Mouse (Mus musculus): ENCODE data around the gene Trim41. TPM values are rescaled to one million over a fixed set of nuclear protein-coding genes. Genes with fewer than 3 reads are reported as not detected.
"Not testable (repeated sequence)": the region's sequence is repeated elsewhere in the genome, so short reads cannot be mapped to it uniquely, and the experiment has no call there.

Gene Trim41
- polyA plus RNA-seq, 1 experiment from 2014 or later: 7.2 TPM

DNA sequence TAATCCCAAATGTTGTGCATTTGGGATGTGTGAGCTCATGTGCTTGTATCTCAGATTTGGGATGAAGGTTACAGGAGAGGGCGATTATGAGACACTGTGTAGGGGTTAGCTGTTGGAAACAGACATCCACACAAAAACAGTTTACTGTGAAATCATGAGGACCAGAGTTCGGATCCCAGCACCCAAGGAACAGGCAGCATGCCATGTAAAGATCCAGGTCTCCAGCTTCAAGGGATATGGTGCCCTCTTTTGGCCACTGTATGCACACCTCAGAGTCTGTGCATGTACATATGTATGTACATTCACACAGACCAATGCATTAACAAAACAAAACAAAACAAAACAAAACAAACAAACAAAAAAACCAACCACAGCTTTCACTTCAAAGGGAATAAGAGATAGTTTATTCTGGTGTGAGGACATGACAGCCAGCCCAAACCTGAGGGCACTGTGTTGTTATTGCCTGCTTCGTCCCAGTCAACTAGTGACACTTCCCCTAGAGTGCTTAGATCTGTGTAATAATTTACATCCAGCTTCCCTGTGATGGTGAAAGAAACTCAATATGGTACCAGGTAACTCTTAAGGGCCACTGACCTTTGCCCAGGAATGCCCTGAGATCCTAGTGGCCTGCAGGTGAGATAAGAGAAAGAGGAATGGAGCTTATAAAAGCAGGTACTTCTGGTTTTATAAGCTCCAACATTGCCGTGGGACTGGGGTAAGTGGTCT lies 34.3 kb upstream of the Trim41 start:
- Histone ChIP-seq H3K9ac (replicated peaks; ENCODE audit: low read length) (no peak overlapping the region), H3K4me1 (ENCODE audit: insufficient read depth, low read length) (peaks cover 20% of the 10 kb centered on the region), H3K4me3 (ENCODE audit: low read length) (no peak overlapping the region), H3K27me3 (ENCODE audit: insufficient read depth, low read length) (peaks cover 6% of the 10 kb centered on the region; the same call in 1 of the 2 replicates), H3K4me2 (replicated peaks; ENCODE audit: low read depth, low read length) (no peak overlapping the region), H3K27ac (ENCODE audit: low read length) (no peak overlapping the region), H3K9me3 (ENCODE audit: low read length) (peaks cover 5% of the 10 kb centered on the region; the same call in 1 of the 2 replicates), H3K36me3 (ENCODE audit: insufficient read depth, low read length) (no peaks in the 10 kb centered on the region)
- WGBS: 82% methylated on average over 4 of the region's 4 CpGs
- ATAC-seq (ENCODE audit: low FRiP score, low TSS enrichment): no peak

DNA sequence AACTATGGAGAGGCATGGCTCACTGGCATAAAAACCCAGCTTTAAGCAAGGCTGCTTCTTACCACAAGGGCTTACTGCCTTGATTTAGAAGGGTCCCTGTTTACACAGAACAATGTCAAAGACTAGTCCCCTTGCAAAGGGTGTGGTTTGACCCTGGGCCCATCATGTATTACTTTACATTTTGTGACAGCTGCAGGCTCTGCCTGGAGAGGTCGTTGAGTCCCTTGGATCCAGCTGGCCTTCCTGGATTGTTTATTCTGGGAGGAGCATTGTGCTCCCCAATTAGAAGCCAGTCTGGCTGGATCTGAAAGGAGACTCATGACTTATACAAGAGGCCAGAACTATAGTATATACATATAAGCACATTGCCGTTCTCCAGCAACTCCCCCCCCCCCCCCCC lies 33.1 kb upstream of the Trim41 start:
- no peak for ATAC-seq (ENCODE audit: low FRiP score, low TSS enrichment)
- WGBS: 46% methylated on average over 2 of the region's 2 CpGs
- Histone ChIP-seq H3K4me1 (ENCODE audit: insufficient read depth, low read length) (peaks cover 20% of the 10 kb centered on the region), H3K27me3 (ENCODE audit: insufficient read depth, low read length) (peaks cover 6% of the 10 kb centered on the region; the same call in 1 of the 2 replicates), H3K36me3 (ENCODE audit: insufficient read depth, low read length) (no peaks in the 10 kb centered on the region), H3K9me3 (ENCODE audit: low read length) (peaks cover 5% of the 10 kb centered on the region; the same call in 1 of the 2 replicates), H3K27ac (ENCODE audit: low read length) (no peak overlapping the region), H3K4me3 (ENCODE audit: low read length) (no peak overlapping the region), H3K4me2 (replicated peaks; ENCODE audit: low read depth, low read length) (no peak overlapping the region), H3K9ac (replicated peaks; ENCODE audit: low read length) (no peak overlapping the region)

- Histone ChIP-seq H3K27me3 (ENCODE audit: insufficient read depth, low read length) (peaks cover 6% of the 10 kb centered on the region; the same call in 1 of the 2 replicates), H3K4me3 (ENCODE audit: low read length) (no peak overlapping the region), H3K4me2 (replicated peaks; ENCODE audit: low read depth, low read length) (no peak overlapping the region), H3K9me3 (ENCODE audit: low read length) (peaks cover 5% of the 10 kb centered on the region; the same call in 1 of the 2 replicates), H3K27ac (ENCODE audit: low read length) (no peak overlapping the region), H3K9ac (replicated peaks; ENCODE audit: low read length) (no peak overlapping the region), H3K4me1 (ENCODE audit: insufficient read depth, low read length) (no peaks in the 10 kb centered on the region), H3K36me3 (ENCODE audit: insufficient read depth, low read length) (no peaks in the 10 kb centered on the region)
- WGBS: 65% methylated on average over 5 of the region's 5 CpGs
- ATAC-seq (ENCODE audit: low FRiP score, low TSS enrichment): no peak
Observed at GRCm38 (mm10) chr11:48846881-48847280, 29.7 kb upstream of the Trim41 start.

- not testable (repeated sequence) for H3K4me2 ChIP-seq (replicated peaks; ENCODE audit: low read depth, low read length); H3K27me3 ChIP-seq (ENCODE audit: insufficient read depth, low read length); H3K27ac ChIP-seq (ENCODE audit: low read length); H3K4me1 ChIP-seq (ENCODE audit: insufficient read depth, low read length); H3K9me3 ChIP-seq (ENCODE audit: low read length); H3K36me3 ChIP-seq (ENCODE audit: insufficient read depth, low read length); ATAC-seq (ENCODE audit: low FRiP score, low TSS enrichment); H3K4me3 ChIP-seq (ENCODE audit: low read length); H3K9ac ChIP-seq (replicated peaks; ENCODE audit: low read length)
- WGBS: 78% methylated on average over 2 of the region's 2 CpGs
Observed at GRCm38 (mm10) chr11:48846362-48846761, 29.2 kb upstream of the Trim41 start.

DNA sequence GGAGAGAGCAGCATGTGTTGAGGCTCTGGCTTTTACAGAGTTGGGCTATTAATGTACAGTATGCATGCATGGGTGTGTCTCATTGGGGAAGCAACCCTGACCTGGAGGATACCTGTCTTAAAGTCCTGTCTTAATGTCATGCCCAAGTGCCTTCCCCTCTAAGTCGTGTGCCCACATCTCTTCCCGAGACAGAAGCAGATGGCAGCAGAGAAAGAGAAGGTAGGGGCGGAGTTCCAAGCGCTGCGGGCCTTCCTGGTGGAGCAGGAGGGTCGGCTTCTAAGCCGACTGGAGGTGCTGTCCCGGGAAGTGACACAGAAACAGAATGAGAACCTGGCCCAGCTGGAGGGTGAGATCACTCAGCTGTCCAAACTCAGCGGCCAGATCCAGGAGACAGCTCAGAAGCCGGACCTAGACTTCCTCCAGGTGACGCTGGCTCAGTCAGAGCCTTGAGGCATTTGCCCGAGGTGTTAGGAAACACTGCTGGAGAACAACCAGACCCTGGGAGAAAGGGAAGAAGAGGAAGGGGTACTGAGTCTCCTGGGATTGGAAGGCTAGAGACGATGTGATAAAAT lies 28.2 kb upstream of the Trim41 start:
- 0 out of 2 replicates have a peak, but pooled peaks have one; percentile 11 for ATAC-seq (ENCODE audit: low FRiP score, low TSS enrichment)
- 28% methylated on average over 13 of the region's 13 CpGs for WGBS
- no peak overlapping the region for H3K27ac ChIP-seq (ENCODE audit: low read length)

DNA sequence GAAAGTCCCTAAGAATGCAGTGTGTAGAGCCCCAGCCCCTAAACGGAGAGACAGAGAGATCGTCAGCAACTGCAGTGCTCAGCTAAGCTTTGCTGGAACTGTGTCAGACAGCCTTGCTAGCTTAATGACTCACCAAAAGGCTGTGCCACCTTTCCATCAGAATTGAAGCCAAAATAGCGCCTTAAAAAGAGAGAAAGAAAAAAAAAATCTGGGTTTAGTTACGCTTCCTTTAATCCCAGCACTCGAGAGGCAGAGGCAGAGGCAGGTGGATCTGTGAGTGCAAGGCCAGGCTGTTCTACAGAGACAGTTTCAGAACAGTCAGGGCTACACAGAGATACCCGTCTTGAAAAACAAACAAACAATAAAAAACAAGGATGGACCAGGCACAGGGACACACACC lies 27.2 kb upstream of the Trim41 start:
- Histone ChIP-seq H3K4me3 (ENCODE audit: low read length) (no peak overlapping the region), H3K9ac (replicated peaks; ENCODE audit: low read length) (no peak overlapping the region), H3K4me2 (replicated peaks; ENCODE audit: low read depth, low read length) (no peak overlapping the region), H3K27me3 (ENCODE audit: insufficient read depth, low read length) (peaks cover 6% of the 10 kb centered on the region; the same call in 1 of the 2 replicates), H3K27ac (ENCODE audit: low read length) (no peak overlapping the region), H3K9me3 (ENCODE audit: low read length) (no peaks in the 10 kb centered on the region), H3K36me3 (ENCODE audit: insufficient read depth, low read length) (no peaks in the 10 kb centered on the region), H3K4me1 (ENCODE audit: insufficient read depth, low read length) (0 out of 2 replicates have a peak, but pooled peaks cover 4% of the 10 kb centered on the region)
- 55% methylated on average over 6 of the region's 6 CpGs for WGBS
- no peak for ATAC-seq (ENCODE audit: low FRiP score, low TSS enrichment)

More for the DNA sequence above, 28.2 kb upstream of the Trim41 start:
- Histone ChIP-seq H3K9me3 (ENCODE audit: low read length) (no peaks in the 10 kb centered on the region), H3K4me1 (ENCODE audit: insufficient read depth, low read length) (0 out of 2 replicates have a peak, but pooled peaks cover 4% of the 10 kb centered on the region), H3K9ac (replicated peaks; ENCODE audit: low read length) (no peak overlapping the region), H3K36me3 (ENCODE audit: insufficient read depth, low read length) (no peaks in the 10 kb centered on the region), H3K27me3 (ENCODE audit: insufficient read depth, low read length) (peaks cover 6% of the 10 kb centered on the region; the same call in 1 of the 2 replicates), H3K4me2 (replicated peaks; ENCODE audit: low read depth, low read length) (no peak overlapping the region), H3K4me3 (ENCODE audit: low read length) (no peak overlapping the region)

- H3K4me2 ChIP-seq (replicated peaks; ENCODE audit: low read depth, low read length): no peak overlapping the region
- H3K4me1 ChIP-seq (ENCODE audit: insufficient read depth, low read length): peaks cover 10% of the 10 kb centered on the region
- ATAC-seq (ENCODE audit: low FRiP score, low TSS enrichment): no peak
- no peaks in the 10 kb centered on the region for H3K9me3 ChIP-seq (ENCODE audit: low read length)
- WGBS: 77% methylated on average over 11 of the region's 11 CpGs
- no peak overlapping the region for H3K4me3 ChIP-seq (ENCODE audit: low read length)
- H3K27me3 ChIP-seq (ENCODE audit: insufficient read depth, low read length): no peaks in the 10 kb centered on the region
- H3K36me3 ChIP-seq (ENCODE audit: insufficient read depth, low read length): no peaks in the 10 kb centered on the region
- H3K27ac ChIP-seq (ENCODE audit: low read length): peak overlapping the region; percentile 31; the same call in 1 of the 2 replicates
- no peak overlapping the region for H3K9ac ChIP-seq (replicated peaks; ENCODE audit: low read length)
Observed at GRCm38 (mm10) chr11:48843202-48843601, 26.0 kb upstream of the Trim41 start.

DNA sequence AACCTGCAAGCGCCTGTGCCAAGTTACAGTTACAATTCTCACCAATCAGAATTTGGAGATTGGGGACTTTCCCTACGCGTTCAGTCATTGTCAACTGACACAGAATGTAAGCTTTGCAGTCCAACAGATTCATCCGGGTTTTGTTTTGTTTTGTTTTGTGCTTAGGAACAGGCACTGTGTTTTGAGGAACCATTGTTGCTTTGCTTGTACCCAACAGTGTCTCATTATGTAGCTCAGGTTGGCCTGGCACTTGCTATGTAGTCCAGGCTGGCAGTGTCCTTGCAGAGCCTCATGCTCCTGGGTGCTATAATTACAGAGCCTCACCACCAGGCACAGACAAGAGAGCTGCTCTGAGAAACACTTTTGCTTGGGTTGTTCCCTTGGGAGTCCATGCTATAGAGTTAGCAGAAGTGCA lies 25.2 kb upstream of the Trim41 start:
- ATAC-seq (ENCODE audit: low FRiP score, low TSS enrichment): no peak
- WGBS: 82% methylated on average over 4 of the region's 4 CpGs

DNA sequence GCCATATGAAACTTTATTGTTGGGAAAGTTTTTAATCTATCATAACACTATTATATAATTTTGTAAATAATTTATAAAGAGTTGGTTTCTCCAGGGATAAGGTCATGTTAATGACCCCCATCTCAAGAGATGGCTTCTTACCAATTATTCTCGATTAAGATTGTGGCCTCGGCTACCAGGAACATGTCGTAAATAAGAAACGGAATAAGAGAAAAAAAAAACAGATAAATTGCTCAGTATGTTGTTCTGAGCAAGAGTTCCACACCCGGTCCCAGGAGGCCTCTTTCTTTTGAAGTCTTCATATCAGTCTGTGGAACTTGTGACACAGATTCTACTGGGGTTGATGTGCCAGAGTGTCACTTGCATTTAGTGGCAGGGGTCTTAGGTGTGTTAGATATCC lies 24.1 kb upstream of the Trim41 start:
- no peak overlapping the region for H3K9ac ChIP-seq (replicated peaks; ENCODE audit: low read length)
- no peaks in the 10 kb centered on the region for H3K36me3 ChIP-seq (ENCODE audit: insufficient read depth, low read length)
- H3K9me3 ChIP-seq (ENCODE audit: low read length): no peaks in the 10 kb centered on the region
- WGBS: 63% methylated on average over 5 of the region's 5 CpGs
- no peak overlapping the region for H3K4me3 ChIP-seq (ENCODE audit: low read length)
- peaks cover 15% of the 10 kb centered on the region for H3K4me1 ChIP-seq (ENCODE audit: insufficient read depth, low read length)
- H3K4me2 ChIP-seq (replicated peaks; ENCODE audit: low read depth, low read length): no peak overlapping the region
- ATAC-seq (ENCODE audit: low FRiP score, low TSS enrichment): no peak
- H3K27ac ChIP-seq (ENCODE audit: low read length): no peak overlapping the region
- 0 out of 2 replicates have a peak, but pooled peaks cover 2% of the 10 kb centered on the region for H3K27me3 ChIP-seq (ENCODE audit: insufficient read depth, low read length)

More for the DNA sequence above, 25.2 kb upstream of the Trim41 start:
- no peaks in the 10 kb centered on the region for H3K9me3 ChIP-seq (ENCODE audit: low read length)
- no peak overlapping the region for H3K9ac ChIP-seq (replicated peaks; ENCODE audit: low read length)
- peak overlapping the region; percentile 31; the same call in 1 of the 2 replicates for H3K27ac ChIP-seq (ENCODE audit: low read length)
- no peaks in the 10 kb centered on the region for H3K27me3 ChIP-seq (ENCODE audit: insufficient read depth, low read length)
- H3K4me2 ChIP-seq (replicated peaks; ENCODE audit: low read depth, low read length): no peak overlapping the region
- H3K4me3 ChIP-seq (ENCODE audit: low read length): no peak overlapping the region
- peaks cover 10% of the 10 kb centered on the region for H3K4me1 ChIP-seq (ENCODE audit: insufficient read depth, low read length)
- no peaks in the 10 kb centered on the region for H3K36me3 ChIP-seq (ENCODE audit: insufficient read depth, low read length)

GRCm38 (mm10) chr11:48840805-48841204 lies 23.7 kb upstream of the Trim41 start:
- no peak overlapping the region for H3K9ac ChIP-seq (replicated peaks; ENCODE audit: low read length)
- H3K4me3 ChIP-seq (ENCODE audit: low read length): no peak overlapping the region
- 0 out of 2 replicates have a peak, but pooled peaks cover 3% of the 10 kb centered on the region for H3K27me3 ChIP-seq (ENCODE audit: insufficient read depth, low read length)
- no peak for ATAC-seq (ENCODE audit: low FRiP score, low TSS enrichment)
- no peaks in the 10 kb centered on the region for H3K9me3 ChIP-seq (ENCODE audit: low read length)
- no peaks in the 10 kb centered on the region for H3K36me3 ChIP-seq (ENCODE audit: insufficient read depth, low read length)
- no peak overlapping the region for H3K4me2 ChIP-seq (replicated peaks; ENCODE audit: low read depth, low read length)
- peaks cover 15% of the 10 kb centered on the region for H3K4me1 ChIP-seq (ENCODE audit: insufficient read depth, low read length)
- no peak overlapping the region for H3K27ac ChIP-seq (ENCODE audit: low read length)

Measured in kidney, embryonic 16.5 days (tissue).